Mouse (Mus musculus): ENCODE data around the gene Trip11. TPM values are rescaled to one million over a fixed set of nuclear protein-coding genes. Genes with fewer than 3 reads are reported as not detected.

Gene Trip11
- total and polyA plus RNA-seq, 2 experiments from 2014 or later = 17.1 to 20.4 TPM

DNA sequence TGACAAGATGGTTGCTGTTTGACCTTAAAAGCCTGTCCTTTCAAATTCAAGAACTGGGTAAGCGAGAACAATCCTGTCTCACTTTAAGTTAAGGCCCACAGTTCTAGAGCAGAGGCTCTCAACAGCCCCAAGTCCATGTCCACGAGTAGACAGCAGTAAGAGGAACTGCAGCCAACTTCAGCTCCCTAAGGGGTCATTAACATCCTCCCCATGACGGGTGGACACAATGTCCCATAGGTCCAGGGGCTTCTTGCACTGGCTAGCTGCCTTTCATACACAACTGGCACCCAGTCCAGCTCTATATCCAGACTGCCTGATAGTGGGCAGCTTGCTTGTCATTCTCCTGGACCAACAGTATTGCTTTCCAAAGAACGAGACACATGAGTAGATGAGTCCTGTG, 35.7 kb upstream of the Trip11 start:
- 73% methylated on average over 4 of the region's 4 CpGs for WGBS
- H3K27me3 ChIP-seq (ENCODE audit: insufficient read depth, low read length) = no peaks in the 10 kb centered on the region
- no peak overlapping the region for H3K27ac ChIP-seq (ENCODE audit: low read depth, low read length)
- no peak for DNase-seq
- H3K9me3 ChIP-seq (ENCODE audit: low read length) = no peaks in the 10 kb centered on the region
- H3K4me3 ChIP-seq (ENCODE audit: low read depth, low read length) = no peak overlapping the region
- H3K4me2 ChIP-seq (ENCODE audit: low read depth) = no peak overlapping the region
- no peaks in the 10 kb centered on the region for H3K4me1 ChIP-seq (ENCODE audit: insufficient read depth)
- H3K9ac ChIP-seq = no peak overlapping the region
- H3K36me3 ChIP-seq (ENCODE audit: insufficient read depth) = peaks cover 25% of the 10 kb centered on the region
- ATAC-seq = no peak
- TF ChIP-seq CTCF (IDR thresholded peaks at IDR 0.05; ENCODE audit: low read depth) = no peak

GRCm38 (mm10) chr12:101947986-101948385, 34.9 kb upstream of the Trip11 start:
- Histone ChIP-seq H3K36me3 (ENCODE audit: insufficient read depth) (peaks cover 25% of the 10 kb centered on the region), H3K4me3 (ENCODE audit: low read depth, low read length) (no peak overlapping the region), H3K4me2 (ENCODE audit: low read depth) (no peak overlapping the region), H3K9me3 (ENCODE audit: low read length) (no peaks in the 10 kb centered on the region), H3K27me3 (ENCODE audit: insufficient read depth, low read length) (no peaks in the 10 kb centered on the region), H3K27ac (ENCODE audit: low read depth, low read length) (no peak overlapping the region), H3K9ac (no peak overlapping the region), H3K4me1 (ENCODE audit: insufficient read depth) (no peaks in the 10 kb centered on the region)
- ATAC-seq = no peak
- 90% methylated on average over 8 of the region's 8 CpGs for WGBS
- TF ChIP-seq CTCF (IDR thresholded peaks at IDR 0.05; ENCODE audit: low read depth) = no peak
- DNase-seq = no peak

GRCm38 (mm10) chr12:101937572-101937971, 24.5 kb upstream of the Trip11 start:
- no peak overlapping the region for H3K27ac ChIP-seq (ENCODE audit: low read depth, low read length)
- no peaks in the 10 kb centered on the region for H3K9me3 ChIP-seq (ENCODE audit: low read length)
- no peak overlapping the region for H3K4me3 ChIP-seq (ENCODE audit: low read depth, low read length)
- WGBS = 85% methylated on average over 7 of the region's 7 CpGs
- no peak for TF ChIP-seq CTCF (IDR thresholded peaks at IDR 0.05; ENCODE audit: low read depth)
- no peaks in the 10 kb centered on the region for H3K27me3 ChIP-seq (ENCODE audit: insufficient read depth, low read length)
- no peaks in the 10 kb centered on the region for H3K4me1 ChIP-seq (ENCODE audit: insufficient read depth)
- no peak overlapping the region for H3K4me2 ChIP-seq (ENCODE audit: low read depth)
- DNase-seq (no peak), ATAC-seq (no peak)
- no peak overlapping the region for H3K9ac ChIP-seq
- peaks cover 59% of the 10 kb centered on the region for H3K36me3 ChIP-seq (ENCODE audit: insufficient read depth)

- ATAC-seq (no peak), DNase-seq (no peak)
- TF ChIP-seq CTCF (IDR thresholded peaks at IDR 0.05; ENCODE audit: low read depth) = no peak
- 93% methylated on average over 3 of the region's 3 CpGs for WGBS
- H3K36me3 ChIP-seq (ENCODE audit: insufficient read depth) = peaks cover 57% of the 10 kb centered on the region
- no peaks in the 10 kb centered on the region for H3K4me1 ChIP-seq (ENCODE audit: insufficient read depth)
- H3K9ac ChIP-seq = no peak overlapping the region
- H3K27me3 ChIP-seq (ENCODE audit: insufficient read depth, low read length) = no peaks in the 10 kb centered on the region
- H3K4me2 ChIP-seq (ENCODE audit: low read depth) = no peak overlapping the region
- no peaks in the 10 kb centered on the region for H3K9me3 ChIP-seq (ENCODE audit: low read length)
- no peak overlapping the region for H3K4me3 ChIP-seq (ENCODE audit: low read depth, low read length)
- H3K27ac ChIP-seq (ENCODE audit: low read depth, low read length) = no peak overlapping the region
These were observed 22.2 kb upstream of the Trip11 start for GRCm38 (mm10) chr12:101935223-101935622.

- no peak overlapping the region for H3K4me2 ChIP-seq (ENCODE audit: low read depth)
- no peak overlapping the region for H3K4me3 ChIP-seq (ENCODE audit: low read depth, low read length)
- no peak for TF ChIP-seq CTCF (IDR thresholded peaks at IDR 0.05; ENCODE audit: low read depth)
- no peaks in the 10 kb centered on the region for H3K4me1 ChIP-seq (ENCODE audit: insufficient read depth)
- H3K27me3 ChIP-seq (ENCODE audit: insufficient read depth, low read length) = no peaks in the 10 kb centered on the region
- DNase-seq (no peak), ATAC-seq (no peak)
- 85% methylated on average over 1 of the region's 1 CpGs for WGBS
- peaks cover 70% of the 10 kb centered on the region for H3K36me3 ChIP-seq (ENCODE audit: insufficient read depth)
- H3K27ac ChIP-seq (ENCODE audit: low read depth, low read length) = no peak overlapping the region
- no peaks in the 10 kb centered on the region for H3K9me3 ChIP-seq (ENCODE audit: low read length)
- no peak overlapping the region for H3K9ac ChIP-seq
These were observed 15.4 kb upstream of the Trip11 start for GRCm38 (mm10) chr12:101928423-101928822.

DNA sequence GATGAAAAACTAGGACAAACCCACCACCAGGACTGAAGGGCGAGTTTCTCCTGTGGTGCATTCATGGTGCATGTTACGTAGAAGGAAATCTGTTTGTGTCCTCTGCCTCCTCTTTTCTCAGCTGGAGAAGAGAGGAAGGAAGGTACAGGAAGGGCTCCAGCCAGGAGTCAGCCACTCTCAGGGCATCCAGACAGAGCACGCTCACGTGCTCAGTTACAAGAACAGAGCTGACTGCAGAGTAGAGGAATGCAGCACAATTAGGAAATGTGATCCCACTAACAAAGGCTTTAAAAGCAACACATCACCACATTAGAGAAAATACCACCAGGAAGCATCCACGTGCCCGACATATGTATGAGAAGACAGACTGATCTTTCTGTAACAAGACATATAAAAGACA, 9.2 kb upstream of the Trip11 start:
- Histone ChIP-seq H3K9me3 (ENCODE audit: low read length) (no peaks in the 10 kb centered on the region), H3K27ac (ENCODE audit: low read depth, low read length) (no peak overlapping the region), H3K36me3 (ENCODE audit: insufficient read depth) (peaks cover 46% of the 10 kb centered on the region), H3K9ac (no peak overlapping the region), H3K4me1 (ENCODE audit: insufficient read depth) (no peaks in the 10 kb centered on the region), H3K4me3 (ENCODE audit: low read depth, low read length) (no peak overlapping the region), H3K27me3 (ENCODE audit: insufficient read depth, low read length) (no peaks in the 10 kb centered on the region), H3K4me2 (ENCODE audit: low read depth) (no peak overlapping the region)
- WGBS = 90% methylated on average over 6 of the region's 6 CpGs
- no peak for ATAC-seq
- DNase-seq = no peak
- no peak for TF ChIP-seq CTCF (IDR thresholded peaks at IDR 0.05; ENCODE audit: low read depth)

DNA sequence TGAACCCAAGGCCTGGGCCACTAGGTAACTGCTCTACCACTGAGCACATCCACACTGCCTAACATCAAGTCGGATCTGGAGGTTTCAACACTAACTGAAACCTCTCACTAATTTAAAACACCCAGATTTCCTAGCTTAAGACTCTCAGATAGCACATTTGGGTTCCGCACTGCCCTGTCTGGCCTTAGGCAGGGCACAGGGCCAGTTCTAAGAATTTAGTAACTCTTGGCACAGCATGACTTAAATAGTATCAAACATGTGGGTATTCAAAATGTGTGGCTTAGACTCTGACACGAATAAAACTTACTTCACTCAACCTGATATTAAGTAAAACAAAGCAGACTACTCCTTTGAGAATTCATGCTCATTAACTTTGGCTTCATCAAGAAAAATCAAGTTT, 6.8 kb upstream of the Trip11 start:
- ATAC-seq (no peak), DNase-seq (no peak)
- Histone ChIP-seq H3K4me2 (ENCODE audit: low read depth) (no peak overlapping the region), H3K9ac (no peak overlapping the region), H3K27me3 (ENCODE audit: insufficient read depth, low read length) (no peaks in the 10 kb centered on the region), H3K36me3 (ENCODE audit: insufficient read depth) (peaks cover 32% of the 10 kb centered on the region), H3K27ac (ENCODE audit: low read depth, low read length) (no peak overlapping the region), H3K4me1 (ENCODE audit: insufficient read depth) (no peaks in the 10 kb centered on the region), H3K9me3 (ENCODE audit: low read length) (no peaks in the 10 kb centered on the region), H3K4me3 (ENCODE audit: low read depth, low read length) (no peak overlapping the region)
- TF ChIP-seq CTCF (IDR thresholded peaks at IDR 0.05; ENCODE audit: low read depth) = no peak
- 85% methylated on average over 3 of the region's 3 CpGs for WGBS

GRCm38 (mm10) chr12:101917165-101917564, 4.1 kb upstream of the Trip11 start:
- peaks cover 6% of the 10 kb centered on the region for H3K4me1 ChIP-seq (ENCODE audit: insufficient read depth)
- DNase-seq = no peak
- no peaks in the 10 kb centered on the region for H3K27me3 ChIP-seq (ENCODE audit: insufficient read depth, low read length)
- H3K27ac ChIP-seq (ENCODE audit: low read depth, low read length) = no peak overlapping the region
- no peak overlapping the region for H3K4me3 ChIP-seq (ENCODE audit: low read depth, low read length)
- H3K36me3 ChIP-seq (ENCODE audit: insufficient read depth) = peaks cover 7% of the 10 kb centered on the region; the same call in 1 of the 2 replicates
- H3K9ac ChIP-seq = no peak overlapping the region
- no peak overlapping the region for H3K4me2 ChIP-seq (ENCODE audit: low read depth)
- ATAC-seq = no peak
- H3K9me3 ChIP-seq (ENCODE audit: low read length) = no peaks in the 10 kb centered on the region
- TF ChIP-seq CTCF (IDR thresholded peaks at IDR 0.05; ENCODE audit: low read depth) = no peak
